Mouse (Mus musculus) brain, adult 2 months (tissue): ENCODE results near the gene Mrm2.
A peak's percentile ranks its signal among the peaks of the same experiment; 100 is the strongest.

Source experiments
- DNase-seq: peaks from one replicate; pipeline ENCODE4 v3.0.0; 2011; ENCODE audit warnings: low read depth, low spot score

Gene Mrm2

GRCm38 (mm10) chr5:140345244-140345643, 13.5 kb upstream of the Mrm2 start:
- DNase-seq: no peak

- peak; percentile 7 for DNase-seq
Observed at GRCm38 (mm10) chr5:140342880-140343279, 11.2 kb upstream of the Mrm2 start.

DNA sequence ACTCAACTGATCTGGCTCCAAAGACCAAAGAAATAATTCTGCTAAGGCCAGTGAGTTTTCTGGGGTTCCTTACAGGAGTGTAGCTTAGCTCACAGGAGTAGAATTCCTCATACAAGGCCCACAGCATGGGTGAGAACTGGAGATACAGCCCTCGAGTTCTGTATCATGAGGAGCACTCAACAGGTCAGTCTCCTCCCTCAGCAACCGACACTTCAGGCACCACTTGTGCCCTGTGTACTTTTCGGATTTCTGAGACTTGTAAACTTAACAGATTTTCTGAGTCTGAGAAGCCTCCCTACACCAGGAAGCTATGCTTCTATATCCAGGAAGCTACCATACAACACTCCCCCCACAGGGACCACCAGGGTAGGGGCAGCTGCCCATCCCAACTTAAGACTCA, 8.1 kb upstream of the Mrm2 start:
- no peak for DNase-seq

DNA sequence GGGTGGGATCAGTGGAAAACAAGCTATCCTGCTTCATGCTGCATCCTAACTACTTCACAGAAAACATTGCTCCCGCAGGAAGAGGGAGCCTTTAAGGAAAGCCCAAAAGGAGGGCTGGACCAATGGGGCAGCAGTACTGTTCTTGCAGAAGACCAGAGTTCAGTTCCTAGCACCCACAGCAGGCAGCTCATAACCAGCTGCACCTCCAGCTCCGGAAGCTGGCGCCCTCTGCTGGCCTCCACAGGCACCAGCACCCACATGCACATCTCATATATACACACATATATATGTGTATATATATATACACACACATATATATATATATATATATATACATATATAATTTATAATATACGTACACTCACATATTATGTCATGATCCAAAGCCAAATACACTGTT, 7.1 kb upstream of the Mrm2 start:
- no peak for DNase-seq

- DNase-seq: peak; percentile 60
Observed at GRCm38 (mm10) chr5:140336680-140337079, 5.0 kb upstream of the Mrm2 start.

DNA sequence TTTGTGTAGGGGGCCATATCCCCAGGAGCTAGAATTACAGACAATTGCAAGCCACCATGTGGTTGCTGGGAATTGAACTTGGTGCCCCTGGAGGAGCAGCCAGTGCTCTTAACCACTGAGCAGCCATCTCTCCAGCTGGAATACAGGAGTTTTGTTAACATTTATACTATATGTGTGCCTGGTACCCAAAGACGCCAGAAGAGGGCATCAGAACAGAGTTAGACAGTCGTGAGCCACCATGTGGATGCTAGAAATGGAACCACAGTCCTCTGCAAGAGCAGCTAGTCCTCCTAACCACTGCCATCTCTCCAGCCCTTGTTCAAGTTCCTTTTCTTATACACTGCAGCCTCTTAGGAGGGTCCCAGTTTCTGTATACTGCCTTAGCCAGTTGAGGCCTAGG, 1.9 kb upstream of the Mrm2 start:
- peak; percentile 19 for DNase-seq

- no peak for DNase-seq
Observed at GRCm38 (mm10) chr5:140332519-140332918, 821 bp upstream of the Mrm2 start.

GRCm38 (mm10) chr5:140324058-140324457, 7.6 kb downstream of the Mrm2 start:
- DNase-seq: no peak

- peak; percentile 27 for DNase-seq
Observed at GRCm38 (mm10) chr5:140321756-140322575, 9.7 kb downstream of the Mrm2 start.

GRCm38 (mm10) chr5:140321042-140321755, 10.5 kb downstream of the Mrm2 start, which contains the start of the genes Mad1l1 and Nudt1:
TSS of gene Mad1l1 (minus strand) at chr5:140321552.
TSS of gene Nudt1 (plus strand) at chr5:140321656.
- peak; percentile 93 for DNase-seq

GRCm38 (mm10) chr5:140316716-140317115, 15.0 kb downstream of the Mrm2 start:
- no peak for DNase-seq

DNA sequence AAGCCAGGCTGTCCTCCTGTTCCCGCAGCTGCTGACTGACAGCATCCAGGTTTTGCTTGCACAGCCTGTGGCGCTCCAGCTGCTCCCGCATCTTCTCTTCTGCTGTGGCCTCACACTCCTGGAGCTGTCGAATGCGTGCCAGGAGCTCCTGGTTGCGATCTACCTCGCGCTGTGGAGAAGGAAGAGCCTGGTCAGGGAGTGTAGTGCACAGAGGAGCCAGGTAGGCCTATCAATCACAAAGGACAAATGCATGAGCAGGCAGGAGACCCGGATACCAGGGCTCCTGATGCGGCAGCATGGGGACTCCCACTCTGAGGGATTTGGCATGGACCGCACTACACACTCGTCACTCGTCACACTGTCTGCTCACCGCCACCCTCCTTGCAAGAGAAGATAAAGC, 24.1 kb downstream of the Mrm2 start:
- DNase-seq: no peak

DNA sequence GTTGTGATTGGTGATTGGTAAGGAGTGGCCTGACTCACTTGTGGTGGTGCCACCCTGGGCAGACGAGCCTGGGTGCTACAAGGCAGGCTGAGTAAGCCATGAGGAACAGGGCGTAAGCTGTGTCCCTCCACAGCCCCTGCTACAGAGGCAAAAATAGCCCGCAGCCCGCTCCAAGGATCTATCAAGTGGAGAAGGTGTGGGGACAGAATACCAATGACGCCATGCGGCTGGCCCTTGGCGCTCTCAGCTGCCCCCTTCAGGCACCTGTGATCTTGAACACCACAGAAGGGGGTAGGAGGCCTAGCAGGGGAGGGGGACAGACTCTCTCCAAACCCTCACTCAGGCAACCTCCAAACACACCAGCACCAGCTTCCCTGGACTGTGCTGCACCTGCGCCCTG, 25.7 kb downstream of the Mrm2 start:
- no peak for DNase-seq

DNA sequence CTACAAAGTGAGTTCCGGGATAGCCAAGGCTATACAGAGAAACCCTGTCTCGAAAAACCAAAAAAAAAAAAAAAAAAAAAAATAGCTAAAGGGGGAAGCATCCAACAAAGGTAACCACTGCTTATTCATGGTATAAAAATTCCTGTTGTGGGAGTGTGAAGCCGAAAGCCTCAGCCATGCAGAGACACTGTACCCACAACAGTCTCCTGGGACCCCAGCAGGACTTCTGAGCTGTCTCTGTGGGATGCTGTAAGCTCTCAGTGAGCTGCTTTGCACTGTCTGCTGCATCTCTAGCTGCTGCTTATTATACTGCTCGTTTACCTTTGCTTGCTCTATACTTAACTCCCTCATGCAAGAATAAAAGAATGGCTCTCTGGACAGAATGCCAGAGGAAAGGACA, 33.4 kb downstream of the Mrm2 start:
- no peak for DNase-seq

DNA sequence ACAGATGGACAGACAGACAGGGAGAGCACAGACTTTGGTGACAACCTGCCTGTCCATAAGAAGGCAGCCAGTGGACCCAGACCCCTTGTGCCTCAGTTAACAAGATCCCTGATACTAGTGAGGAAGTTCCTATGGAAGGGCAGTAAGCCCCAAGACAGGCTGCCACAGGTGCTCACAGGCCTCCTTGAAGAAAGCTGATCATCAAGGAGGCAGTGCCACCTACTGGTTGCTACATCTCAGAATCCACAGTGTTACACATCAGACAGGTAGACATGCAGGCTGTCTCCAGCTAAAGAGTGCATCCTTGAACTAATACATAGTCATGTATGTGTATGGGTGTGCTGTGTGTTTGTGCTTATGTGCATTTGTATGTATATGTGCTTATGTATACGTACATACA, 39.5 kb downstream of the Mrm2 start:
- DNase-seq: peak; percentile 90

DNA sequence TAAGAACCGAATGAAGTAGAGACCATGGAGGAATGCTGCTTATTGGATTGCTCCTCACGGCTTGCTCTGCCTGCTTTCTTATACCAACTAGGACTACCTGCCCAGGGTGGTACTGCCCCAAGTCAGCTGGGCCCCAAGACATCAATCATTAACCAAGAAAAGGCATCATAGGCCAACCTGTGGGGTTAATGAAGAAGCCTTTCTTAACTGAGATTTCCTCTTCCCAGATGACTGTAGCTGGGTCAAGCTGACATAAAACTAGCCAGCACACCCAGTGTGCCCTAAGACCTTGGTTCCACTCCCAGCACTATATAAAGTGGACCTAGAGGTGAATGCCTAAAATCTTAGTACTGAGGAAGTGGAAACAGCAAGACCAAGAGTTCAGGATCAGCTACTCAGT, 42.5 kb downstream of the Mrm2 start:
- DNase-seq: no peak

DNA sequence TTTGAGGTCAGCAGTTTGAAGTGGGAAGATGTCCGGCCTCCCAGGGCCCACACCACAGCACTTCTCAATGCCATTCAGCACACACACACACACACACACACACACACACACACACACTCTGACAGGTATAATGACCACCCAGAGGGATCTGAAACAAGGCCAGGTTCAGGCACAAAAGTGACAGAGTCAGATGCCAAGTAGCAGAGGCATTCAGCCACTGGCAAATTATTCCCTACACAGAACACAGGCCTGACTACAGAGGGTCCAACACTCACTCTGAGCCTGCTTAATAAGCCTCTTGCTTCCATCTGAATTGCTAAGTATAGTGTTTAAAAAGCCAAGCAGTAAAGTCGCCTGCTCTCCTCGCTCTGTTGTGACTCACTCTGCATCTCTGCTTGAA, 43.4 kb downstream of the Mrm2 start:
- peak; percentile 67 for DNase-seq

GRCm38 (mm10) chr5:140284761-140285160, 46.9 kb downstream of the Mrm2 start:
- peak; percentile 44 for DNase-seq

- DNase-seq: no peak
Observed at GRCm38 (mm10) chr5:140284011-140284410, 47.7 kb downstream of the Mrm2 start.

DNA sequence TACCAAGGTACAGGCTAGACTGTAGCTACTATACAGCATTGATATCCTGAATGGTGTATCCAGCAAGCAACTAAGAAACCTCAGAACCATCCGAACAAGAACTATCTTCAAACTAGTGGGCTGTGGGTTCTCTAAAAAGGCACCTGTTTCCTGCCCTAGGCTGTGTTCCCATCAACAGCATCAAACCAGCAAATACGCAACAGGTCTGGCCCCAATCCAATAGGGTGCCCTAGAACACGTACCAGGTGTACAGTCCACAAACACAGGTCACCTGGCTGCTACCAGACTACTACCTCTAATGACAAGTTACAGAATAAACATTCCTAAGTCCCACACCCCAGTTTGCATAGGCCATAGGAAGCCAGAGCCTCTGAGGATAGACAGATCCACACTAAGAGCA, 48.8 kb downstream of the Mrm2 start:
- DNase-seq: no peak

GRCm38 (mm10) chr5:140282376-140282775, 49.3 kb downstream of the Mrm2 start:
- peak; percentile 54 for DNase-seq

DNA sequence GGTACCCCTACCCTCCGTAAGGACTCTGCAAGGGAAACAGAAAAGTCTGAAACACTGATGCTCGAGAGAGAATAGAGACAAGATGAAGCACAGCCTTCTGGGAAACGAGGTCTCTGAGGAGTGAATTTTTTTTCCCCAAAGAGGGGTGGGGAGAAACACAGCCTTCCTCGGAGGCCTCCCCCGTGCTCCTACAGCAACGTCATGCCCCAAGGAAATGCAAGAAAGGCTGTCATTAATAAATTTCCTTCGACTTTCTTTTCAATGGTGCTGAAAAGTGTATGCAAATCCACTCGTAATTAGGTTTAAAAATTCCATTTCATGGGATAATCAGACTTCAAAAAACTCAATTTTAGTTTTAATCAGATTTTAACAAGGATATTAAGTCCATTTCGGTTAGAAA, 51.5 kb downstream of the Mrm2 start:
- no peak for DNase-seq
